Mouse (Mus musculus) stomach, embryonic 14.5 days (tissue): ENCODE results near the gene Zc3h6. TPM values are rescaled to one million over a fixed set of nuclear protein-coding genes. Genes with fewer than 3 reads are reported as not detected.

ENCODE experiments used
- ATAC-seq: fragments of 200-750 bp; cut with Nextera tagmentation; 2 replicates; pipeline ENCODE4 v1.8.0; 2017; ENCODE audit warnings: low read depth, moderate TSS enrichment; ENCODE audit not compliant: insufficient number of reproducible peaks, insufficient read depth, low FRiP score
- H3K27ac ChIP-seq: fragments of 300-500 bp; sonication (generic); 2 replicates; pipeline ENCODE4 v1.5.1; 2014; ENCODE audit warnings: mild to moderate bottlenecking, low read length, moderate library complexity, mixed read lengths
- H3K27me3 ChIP-seq: fragments of 300-500 bp; sonication (generic); 2 replicates; pipeline ENCODE4 v1.6.1; 2014; ENCODE audit warnings: low read length, control low read depth, mixed read lengths; ENCODE audit not compliant: control insufficient read depth, insufficient read depth
- H3K36me3 ChIP-seq: fragments of 300-500 bp; sonication (generic); 2 replicates; pipeline ENCODE4 v1.6.1; 2014; ENCODE audit warnings: mild to moderate bottlenecking, control low read depth, low read length, moderate library complexity, mixed read lengths; ENCODE audit not compliant: control insufficient read depth, insufficient read depth
- H3K4me1 ChIP-seq: fragments of 300-500 bp; sonication (generic); 2 replicates; pipeline ENCODE4 v1.6.1; 2014; ENCODE audit warnings: low read length, control low read depth, mixed read lengths; ENCODE audit not compliant: control insufficient read depth, insufficient read depth
- H3K4me2 ChIP-seq: fragments of 300-500 bp; sonication (generic); replicated peaks from 2 replicates; pipeline ENCODE4 v1.6.1; 2014; ENCODE audit warnings: low read depth, low read length, control low read depth
- H3K4me3 ChIP-seq: fragments of 300-500 bp; sonication (generic); 2 replicates; pipeline ENCODE4 v1.5.1; 2014; ENCODE audit warnings: low read depth, low read length, control low read depth
- H3K9ac ChIP-seq: fragments of 300-500 bp; sonication (generic); replicated peaks from 2 replicates; pipeline ENCODE4 v1.6.1; 2014; ENCODE audit warnings: low read depth, mild to moderate bottlenecking, control low read depth, low read length, moderate library complexity, mixed read lengths
- H3K9me3 ChIP-seq: fragments of 300-500 bp; sonication (generic); 2 replicates; pipeline ENCODE4 v1.6.1; 2016; ENCODE audit warnings: low read depth, low read length, control low read depth; ENCODE audit not compliant: control insufficient read depth
- WGBS: fragments of 180-500 bp; shearing (Covaris S2); extraction: QIAGEN DNeasy Blood & Tissue Kit; methylation state at CpG from one replicate; pipeline ENCODE4 v1.1.7; 2014; 5-methylcytosine and 5-hydroxymethylcytosine counted together
- microRNA-seq: library from miRNA; unstranded; fragments of <30 nt; microRNA quantifications from one replicate; pipeline ENCODE4, GENCODE M21; 2016
- polyA plus RNA-seq: library from polyadenylated mRNA; unstranded; fragments of >200 nt; fragmentation: Nextera tagmentation; extraction: Ambion mirVana; gene quantifications from 2 replicates; pipeline ENCODE4 v1.2.1, GENCODE M21; 2014

Zc3h6 gene
- polyA plus RNA-seq, 1 experiment from 2014 or later: 2.6 TPM

DNA sequence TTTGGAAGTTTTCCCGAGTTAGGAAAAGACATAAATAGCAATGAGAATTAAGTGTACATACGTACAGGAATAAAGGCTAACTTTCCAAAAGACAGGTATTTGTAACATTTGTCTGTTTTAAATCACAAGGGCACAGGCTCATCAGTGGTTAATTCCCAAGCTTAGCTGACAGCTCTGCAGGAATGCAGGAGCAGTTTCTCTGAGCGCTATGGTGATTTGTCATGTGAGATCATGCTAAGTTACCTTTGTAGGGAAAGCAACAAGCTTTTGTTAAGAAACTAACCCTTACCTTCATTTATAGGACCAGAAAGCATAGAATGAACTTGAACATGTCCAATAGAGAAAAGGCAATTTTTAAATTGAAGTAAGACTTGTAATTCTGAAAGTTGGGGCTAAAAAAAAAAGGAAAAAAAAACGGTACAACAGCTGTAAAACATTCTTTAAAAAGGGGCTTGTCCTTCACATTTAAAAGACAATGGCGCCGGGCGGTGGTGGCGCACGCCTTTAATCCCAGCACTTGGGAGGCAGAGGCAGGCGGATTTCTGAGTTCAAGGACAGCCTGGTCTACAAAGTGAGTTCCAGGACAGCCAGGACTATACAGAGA is 94.4 kb downstream of the Zc3h6 start:
- peaks cover 11% of the 10 kb centered on the region; the same call in 1 of the 2 replicates for H3K9me3 ChIP-seq
- no peak for ATAC-seq
- WGBS: 65% methylated on average over 10 of the region's 10 CpGs

DNA sequence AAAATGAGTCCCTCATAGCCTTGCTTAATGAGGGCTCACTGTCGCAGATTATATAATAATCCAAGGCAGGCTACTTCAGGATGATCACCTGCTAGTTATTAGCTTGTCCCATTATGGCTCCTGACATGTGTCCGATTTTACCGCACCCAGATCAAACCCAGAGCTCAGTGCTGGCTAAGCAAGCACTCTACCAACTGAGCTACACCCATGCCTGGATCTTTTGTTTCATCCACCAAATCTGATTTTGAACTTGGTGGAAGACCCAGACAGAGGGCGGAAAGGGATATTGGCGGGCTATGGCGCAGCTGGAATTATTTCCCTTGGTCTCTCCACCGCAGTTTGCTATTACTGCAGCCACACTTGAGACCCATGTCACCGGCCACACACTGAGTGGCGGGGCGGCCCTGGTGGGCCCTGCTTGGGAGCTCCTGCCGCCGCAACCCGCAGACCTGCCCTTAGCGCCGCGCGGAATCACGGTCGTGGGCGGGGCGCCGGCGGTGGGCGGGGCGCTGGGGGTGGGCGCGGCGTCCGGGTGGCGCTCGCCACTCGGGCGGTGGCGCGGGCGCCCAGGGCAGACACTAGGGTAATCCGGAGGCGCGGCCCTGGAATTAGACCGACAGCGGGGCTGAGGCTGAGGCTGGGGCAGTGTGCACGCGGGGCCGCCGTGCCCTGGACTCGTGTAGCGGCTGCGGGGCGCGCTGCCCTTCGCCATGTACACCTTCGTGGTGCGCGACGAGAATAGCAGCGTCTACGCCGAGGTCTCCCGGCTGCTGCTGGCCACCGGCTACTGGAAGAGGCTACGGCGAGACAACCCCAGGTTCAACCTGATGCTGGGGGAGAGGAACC is 98.5 kb downstream of the Zc3h6 start, which contains the start of gene Ttl:
Gene Ttl (plus strand): TSS at position 506 of the 846 bp plus-strand sequence.
- peak; percentile 88 for ATAC-seq
- Histone ChIP-seq H3K27me3 (no peaks in the 10 kb centered on the region), H3K4me3 (peak within 1 kb of the TSS; percentile 80), H3K27ac (peak within 1 kb of the TSS; percentile 56; the same call in 1 of the 2 replicates), H3K9me3 (no peaks in the 10 kb centered on the region), H3K36me3 (no peaks in the 10 kb centered on the region; the same call in none of the 2 replicates), H3K9ac (peak within 1 kb of the TSS; percentile 66), H3K4me2 (peak within 1 kb of the TSS; percentile 68), H3K4me1 (peaks cover 12% of the 10 kb centered on the region)
- 3% methylated on average over 62 of the region's 62 CpGs for WGBS

More for the DNA sequence above, 94.4 kb downstream of the Zc3h6 start:
- Histone ChIP-seq H3K36me3 (no peaks in the 10 kb centered on the region), H3K4me1 (peaks cover 2% of the 10 kb centered on the region; the same call in 1 of the 2 replicates), H3K9ac (no peak overlapping the region), H3K4me2 (no peak overlapping the region), H3K27me3 (no peaks in the 10 kb centered on the region), H3K27ac (no peak overlapping the region), H3K4me3 (no peak overlapping the region)

DNA sequence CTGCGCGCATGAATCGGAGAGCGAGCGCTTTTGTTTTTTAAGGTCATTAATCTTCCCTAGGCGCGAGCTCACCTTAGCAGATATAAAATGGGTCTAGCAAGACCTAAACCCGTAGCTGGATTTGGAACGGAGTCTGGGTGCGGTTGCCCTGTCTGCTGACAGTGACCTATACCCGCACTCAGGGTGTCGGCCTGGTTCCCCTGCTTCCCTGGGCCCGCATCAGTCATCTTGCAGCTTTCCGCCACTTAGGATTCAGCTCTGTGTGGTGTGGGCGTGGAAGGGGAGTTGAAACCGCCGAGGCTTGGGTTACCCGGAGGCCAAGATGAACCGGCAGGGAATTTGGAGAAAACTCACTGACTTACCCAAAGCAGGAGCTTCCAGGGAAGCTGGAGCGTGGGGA is 99.1 kb downstream of the Zc3h6 start:
- peak overlapping the region; percentile 66 for H3K9ac ChIP-seq
- under 1% methylated on average over 20 of the region's 20 CpGs for WGBS
- H3K4me2 ChIP-seq: peak overlapping the region; percentile 68
- no peaks in the 10 kb centered on the region for H3K9me3 ChIP-seq
- peak overlapping the region; percentile 56; the same call in 1 of the 2 replicates for H3K27ac ChIP-seq
- peak; percentile 77 for ATAC-seq
- H3K36me3 ChIP-seq: no peaks in the 10 kb centered on the region; the same call in none of the 2 replicates
- H3K27me3 ChIP-seq: no peaks in the 10 kb centered on the region
- H3K4me1 ChIP-seq: peaks cover 12% of the 10 kb centered on the region
- H3K4me3 ChIP-seq: peak overlapping the region; percentile 80

Small RNA genes within 50 kb of the gene (microRNA-seq; reads per million reads assigned to microRNA genes)
- gene Gm22859: not detected

Other genes starting within 250 kb of the Zc3h6 start
- 37.5 and 38.0 TPM in 2 replicates for gene Tmem87b, start 149.3 kb upstream of the Zc3h6 start, polyA plus RNA-seq
- gene Fbln7, start 104.4 kb upstream of the Zc3h6 start, polyA plus RNA-seq: 2.9 and 3.4 TPM in 2 replicates
- 8.1 and 9.0 TPM in 2 replicates for gene Zc3h8, start 23.3 kb upstream of the Zc3h6 start, polyA plus RNA-seq
- gene Gm10762, start 323 bp downstream of the Zc3h6 start, polyA plus RNA-seq: 15.6 and 18.1 TPM in 2 replicates
- 0.21 and 0.22 TPM in 2 replicates for gene Vinac1, start 80.8 kb downstream of the Zc3h6 start, polyA plus RNA-seq
- 22.2 and 24.8 TPM in 2 replicates for gene Ttl, start 98.5 kb downstream of the Zc3h6 start, polyA plus RNA-seq
- gene Polr1b, start 133.6 kb downstream of the Zc3h6 start, polyA plus RNA-seq: 22.4 and 26.8 TPM in 2 replicates
- gene Chchd5, start 162.3 kb downstream of the Zc3h6 start, polyA plus RNA-seq: 26.0 and 26.7 TPM in 2 replicates
- 34.4 and 35.6 TPM in 2 replicates for gene Slc20a1, start 231.4 kb downstream of the Zc3h6 start, polyA plus RNA-seq